Mouse (Mus musculus) testis, adult 2 months (tissue): Measurements from ENCODE around the gene Otogl.

Source experiments
- CTCF ChIP-seq: fragments of 200-500 bp; IDR thresholded peaks from 2 replicates; pipeline ENCODE4 v1.5.1; 2012; ENCODE audit warnings: low read depth, mild to moderate bottlenecking, inconsistent platforms, low read length, moderate library complexity; ENCODE audit not compliant: control insufficient read depth, insufficient read depth, insufficient replicate concordance
- POLR2A ChIP-seq: fragments of 200-500 bp; IDR thresholded peaks from 2 replicates; pipeline ENCODE4 v1.6.1; 2012; ENCODE audit warnings: low read depth, mild to moderate bottlenecking, inconsistent platforms, low read length, moderate library complexity; ENCODE audit not compliant: control insufficient read depth

DNA sequence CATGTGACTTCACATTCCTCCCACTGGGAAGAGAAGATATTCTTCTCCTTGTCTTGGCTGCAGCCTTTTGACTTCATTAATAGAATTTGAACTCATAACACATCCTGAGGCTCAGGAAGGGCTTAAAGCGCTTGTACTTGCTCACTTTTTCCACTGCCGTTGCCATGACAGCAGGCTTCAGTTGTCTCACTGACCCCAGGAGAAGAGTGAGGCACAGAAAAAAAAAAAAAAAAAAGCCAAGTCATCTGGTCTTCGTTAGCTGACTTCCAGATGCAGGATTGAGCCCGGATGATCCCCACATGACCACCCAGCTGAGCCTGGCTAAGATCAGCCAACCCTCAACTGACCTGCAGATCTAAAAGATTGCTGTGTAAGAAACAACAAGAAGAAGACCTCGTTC, 34.4 kb upstream of the Otogl start:
- TF ChIP-seq CTCF (no peak), POLR2A (no peak)
